Mouse (Mus musculus): ENCODE results near the gene Hlcs. TPM values are rescaled to one million over a fixed set of nuclear protein-coding genes. Genes with fewer than 3 reads are reported as not detected.
A peak's percentile ranks its signal among the peaks of the same experiment; 100 is the strongest.

Gene Hlcs
- polyA plus RNA-seq, 1 experiment = 7.5 TPM

- Histone ChIP-seq H3K4me3 (replicated peaks; ENCODE audit: control insufficient read depth, low read depth, low read length) (no peak overlapping the region), H3K4me1 (ENCODE audit: control insufficient read depth, insufficient read depth, low read length) (peaks cover 3% of the 10 kb centered on the region), H3K27ac (ENCODE audit: control insufficient read depth, insufficient read depth, low read depth, low read length, poor library complexity) (no peak overlapping the region)
- TF ChIP-seq CTCF (IDR thresholded peaks at IDR 0.05; ENCODE audit: control insufficient read depth, insufficient read depth, low read length) (no peak), POLR2A (IDR thresholded peaks at IDR 0.05; ENCODE audit: borderline replicate concordance, control insufficient read depth, low read depth, low read length) (no peak)
- 85% methylated on average over 13 of the region's 13 CpGs for WGBS
Measured at GRCm38 (mm10) chr16:94251756-94252155, 61.6 kb downstream of the Hlcs start.

GRCm38 (mm10) chr16:94250640-94251349 is 62.6 kb downstream of the Hlcs start:
- no peak for TF ChIP-seq CTCF (IDR thresholded peaks at IDR 0.05; ENCODE audit: control insufficient read depth, insufficient read depth, low read length)
- TF ChIP-seq POLR2A (IDR thresholded peaks at IDR 0.05; ENCODE audit: borderline replicate concordance, control insufficient read depth, low read depth, low read length) = no peak
- WGBS = 84% methylated on average over 15 of the region's 15 CpGs
- H3K4me1 ChIP-seq (ENCODE audit: control insufficient read depth, insufficient read depth, low read length) = peaks cover 3% of the 10 kb centered on the region
- H3K4me3 ChIP-seq (replicated peaks; ENCODE audit: control insufficient read depth, low read depth, low read length) = no peak overlapping the region
- H3K27ac ChIP-seq (ENCODE audit: control insufficient read depth, insufficient read depth, low read depth, low read length, poor library complexity) = no peak overlapping the region

DNA sequence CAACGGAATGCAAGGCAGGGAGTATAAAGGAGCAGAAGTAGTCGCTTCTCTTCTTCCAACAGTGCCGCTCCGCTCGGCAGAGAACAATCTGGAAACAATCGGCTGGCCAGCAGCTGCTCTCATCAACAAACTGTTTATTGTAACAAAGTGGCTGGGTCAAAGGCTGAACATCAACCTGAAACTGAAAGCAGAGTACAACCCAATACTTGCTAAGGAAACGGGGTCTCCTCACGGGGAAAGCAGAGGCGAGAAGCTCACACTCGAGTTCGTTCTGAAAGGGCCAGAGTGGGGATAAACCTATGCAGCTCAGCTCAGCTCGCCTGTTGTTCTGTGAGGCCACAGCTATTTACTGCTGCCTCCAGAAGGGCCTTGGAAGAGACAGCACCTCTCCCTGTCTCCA is 63.2 kb downstream of the Hlcs start:
- 83% methylated on average over 12 of the region's 12 CpGs for WGBS
- Histone ChIP-seq H3K4me1 (ENCODE audit: control insufficient read depth, insufficient read depth, low read length) (peaks cover 3% of the 10 kb centered on the region), H3K27ac (ENCODE audit: control insufficient read depth, insufficient read depth, low read depth, low read length, poor library complexity) (no peak overlapping the region), H3K4me3 (replicated peaks; ENCODE audit: control insufficient read depth, low read depth, low read length) (no peak overlapping the region)
- TF ChIP-seq CTCF (IDR thresholded peaks at IDR 0.05; ENCODE audit: control insufficient read depth, insufficient read depth, low read length) (no peak), POLR2A (IDR thresholded peaks at IDR 0.05; ENCODE audit: borderline replicate concordance, control insufficient read depth, low read depth, low read length) (no peak)

- H3K4me3 ChIP-seq (replicated peaks; ENCODE audit: control insufficient read depth, low read depth, low read length) = no peak overlapping the region
- no peak overlapping the region for H3K27ac ChIP-seq (ENCODE audit: control insufficient read depth, insufficient read depth, low read depth, low read length, poor library complexity)
- TF ChIP-seq POLR2A (IDR thresholded peaks at IDR 0.05; ENCODE audit: borderline replicate concordance, control insufficient read depth, low read depth, low read length) (no peak), CTCF (IDR thresholded peaks at IDR 0.05; ENCODE audit: control insufficient read depth, insufficient read depth, low read length) (no peak)
- WGBS = 86% methylated on average over 10 of the region's 10 CpGs
- H3K4me1 ChIP-seq (ENCODE audit: control insufficient read depth, insufficient read depth, low read length) = peaks cover 3% of the 10 kb centered on the region
Measured at GRCm38 (mm10) chr16:94249666-94250065, 63.7 kb downstream of the Hlcs start.

GRCm38 (mm10) chr16:94248721-94249120 is 64.7 kb downstream of the Hlcs start:
- H3K4me1 ChIP-seq (ENCODE audit: control insufficient read depth, insufficient read depth, low read length) = peaks cover 3% of the 10 kb centered on the region
- no peak for TF ChIP-seq CTCF (IDR thresholded peaks at IDR 0.05; ENCODE audit: control insufficient read depth, insufficient read depth, low read length)
- TF ChIP-seq POLR2A (IDR thresholded peaks at IDR 0.05; ENCODE audit: borderline replicate concordance, control insufficient read depth, low read depth, low read length) = no peak
- WGBS = 89% methylated on average over 15 of the region's 15 CpGs
- H3K4me3 ChIP-seq (replicated peaks; ENCODE audit: control insufficient read depth, low read depth, low read length) = no peak overlapping the region
- no peak overlapping the region for H3K27ac ChIP-seq (ENCODE audit: control insufficient read depth, insufficient read depth, low read depth, low read length, poor library complexity)

DNA sequence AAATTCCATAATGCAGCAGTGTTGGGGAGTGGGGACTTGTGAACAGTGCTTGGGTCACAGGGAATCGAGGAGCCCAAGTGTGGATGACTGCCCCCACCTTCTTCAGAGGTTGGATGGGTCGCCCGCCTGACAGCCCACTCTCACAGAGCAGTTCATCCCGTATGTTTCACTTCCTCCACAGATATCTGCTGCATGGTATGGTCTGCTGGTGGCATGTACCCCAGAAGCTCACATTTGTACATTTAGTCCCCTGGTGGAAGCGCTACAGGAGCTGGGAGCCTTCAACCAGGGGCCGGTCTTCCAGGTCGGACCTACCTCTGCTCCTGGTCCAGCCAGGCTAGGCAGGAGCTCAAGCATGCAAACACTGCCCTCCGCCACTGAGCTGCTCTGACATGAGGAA is 66.4 kb downstream of the Hlcs start:
- H3K4me1 ChIP-seq (ENCODE audit: control insufficient read depth, insufficient read depth, low read length) = peaks cover 3% of the 10 kb centered on the region
- TF ChIP-seq POLR2A (IDR thresholded peaks at IDR 0.05; ENCODE audit: borderline replicate concordance, control insufficient read depth, low read depth, low read length) (no peak), CTCF (IDR thresholded peaks at IDR 0.05; ENCODE audit: control insufficient read depth, insufficient read depth, low read length) (no peak)
- no peak overlapping the region for H3K4me3 ChIP-seq (replicated peaks; ENCODE audit: control insufficient read depth, low read depth, low read length)
- WGBS = 67% methylated on average over 8 of the region's 8 CpGs
- peak overlapping the region; percentile 12 for H3K27ac ChIP-seq (ENCODE audit: control insufficient read depth, insufficient read depth, low read depth, low read length, poor library complexity)

- H3K4me1 ChIP-seq (ENCODE audit: control insufficient read depth, insufficient read depth, low read length) = peaks cover 3% of the 10 kb centered on the region
- peak overlapping the region; percentile 73 for H3K27ac ChIP-seq (ENCODE audit: control insufficient read depth, insufficient read depth, low read depth, low read length, poor library complexity)
- peak; percentile 61; the same call in 1 of the 2 replicates for TF ChIP-seq POLR2A (IDR thresholded peaks at IDR 0.05; ENCODE audit: borderline replicate concordance, control insufficient read depth, low read depth, low read length)
- TF ChIP-seq CTCF (IDR thresholded peaks at IDR 0.05; ENCODE audit: control insufficient read depth, insufficient read depth, low read length) = 0 out of 2 replicates have a peak, but pooled peaks have one; percentile 3
- H3K4me3 ChIP-seq (replicated peaks; ENCODE audit: control insufficient read depth, low read depth, low read length) = peak overlapping the region; percentile 51
- 51% methylated on average over 17 of the region's 17 CpGs for WGBS
Measured at GRCm38 (mm10) chr16:94246058-94246784, 67.2 kb downstream of the Hlcs start.

DNA sequence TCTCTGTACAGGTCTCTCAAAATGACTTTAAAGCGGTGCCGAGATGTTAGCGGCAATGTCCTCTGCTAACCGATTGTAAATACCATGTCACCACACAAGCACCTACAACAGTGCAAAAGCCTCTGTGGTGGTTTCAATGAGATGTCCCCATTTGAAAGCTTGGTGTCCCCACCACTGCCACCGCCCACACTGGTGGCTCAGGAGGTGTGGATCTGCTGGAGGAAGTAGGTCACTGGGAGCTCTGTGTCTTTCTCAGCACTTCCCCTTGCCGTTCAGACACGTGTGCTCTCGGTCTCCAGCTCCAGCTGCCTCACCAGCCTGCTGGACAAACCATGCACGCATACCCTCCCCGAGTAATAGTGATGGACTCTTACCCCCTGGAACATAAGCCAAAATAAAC is 72.2 kb downstream of the Hlcs start:
- WGBS = 42% methylated on average over 10 of the region's 10 CpGs
- Histone ChIP-seq H3K4me3 (replicated peaks; ENCODE audit: control insufficient read depth, low read depth, low read length) (no peak overlapping the region), H3K27ac (ENCODE audit: control insufficient read depth, insufficient read depth, low read depth, low read length, poor library complexity) (peak overlapping the region; percentile 73), H3K4me1 (ENCODE audit: control insufficient read depth, insufficient read depth, low read length) (peaks cover 4% of the 10 kb centered on the region)
- TF ChIP-seq POLR2A (IDR thresholded peaks at IDR 0.05; ENCODE audit: borderline replicate concordance, control insufficient read depth, low read depth, low read length) (peak; percentile 40; the same call in 1 of the 2 replicates), CTCF (IDR thresholded peaks at IDR 0.05; ENCODE audit: control insufficient read depth, insufficient read depth, low read length) (no peak)

All from bone marrow, adult 2 months (tissue).